Mouse (Mus musculus): Measurements from ENCODE around the gene Pld6.

Pld6 gene

DNA sequence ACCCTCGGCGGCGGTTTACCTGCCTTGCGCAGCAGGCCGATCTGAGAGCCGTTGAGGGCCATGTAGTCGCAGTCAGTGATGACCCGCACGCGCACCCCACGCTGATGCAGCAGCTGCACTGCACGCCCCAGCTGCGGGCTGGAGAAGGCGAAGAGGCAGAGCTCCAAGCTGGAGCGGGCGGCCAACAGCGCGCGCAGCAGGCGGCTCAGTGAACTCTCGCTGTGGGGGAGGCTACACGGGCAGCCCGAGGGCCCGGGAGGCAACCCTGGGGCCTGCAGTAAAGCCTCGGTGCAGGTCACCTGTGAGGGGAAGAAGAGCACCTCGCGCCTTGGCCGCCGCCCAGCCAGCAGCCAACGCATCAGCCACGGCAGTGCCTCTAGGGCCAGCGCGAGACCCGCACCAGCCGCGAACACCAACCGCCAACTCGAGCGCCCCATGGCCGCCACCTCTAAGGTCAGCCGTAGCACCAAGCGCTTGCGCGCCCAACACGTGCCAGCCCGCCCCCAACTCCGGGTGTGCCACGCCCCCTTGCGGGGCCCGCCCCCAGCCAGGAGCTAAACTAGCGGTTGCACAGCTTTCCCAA lies at the start of gene Pld6:
Gene Pld6, minus strand, starts transcription at position 447 of the 583 bp plus-strand sequence.
- no peak for DNase-seq (ENCODE audit: extremely low spot score, low read depth, low spot score)

DNA sequence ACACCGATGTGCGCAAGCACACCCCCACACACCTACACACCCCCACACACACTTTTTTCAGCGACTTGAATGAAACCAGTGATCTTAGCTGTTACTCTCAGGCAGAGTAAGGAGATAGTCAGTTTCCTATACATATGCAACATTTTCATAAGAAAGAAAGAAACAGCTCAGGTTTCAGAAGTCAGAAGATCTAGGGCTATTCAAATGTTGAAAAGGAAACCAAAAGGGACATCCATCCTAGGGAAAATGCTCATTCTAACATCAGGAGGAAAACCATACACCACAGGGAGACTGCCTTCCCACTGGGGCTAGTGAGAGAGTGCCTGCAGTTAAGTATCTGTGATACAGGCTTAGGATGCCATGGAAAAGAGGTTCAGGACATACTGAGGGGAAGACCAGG lies 34.2 kb upstream of the Pld6 start:
- DNase-seq (ENCODE audit: extremely low spot score, low read depth, low spot score) = no peak

DNA sequence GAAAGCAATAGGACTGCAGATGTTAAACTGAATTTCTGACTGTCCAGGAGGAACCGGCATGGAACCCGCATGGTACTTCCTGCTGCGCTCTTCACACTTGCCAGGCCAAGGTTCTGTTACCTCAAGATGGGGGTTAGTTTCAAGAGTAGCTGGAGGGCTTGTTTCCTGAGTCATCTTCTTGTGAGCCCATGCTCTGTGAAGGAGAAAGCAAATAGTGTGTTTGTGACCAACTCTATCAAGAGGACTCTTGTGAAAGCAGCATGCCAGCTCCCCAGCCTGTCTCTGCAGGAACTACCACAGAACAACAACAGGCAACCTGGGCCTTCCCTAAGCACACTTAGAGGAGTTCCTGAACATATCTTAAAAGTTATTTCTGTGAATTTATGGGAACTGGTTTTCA lies 30.5 kb upstream of the Pld6 start:
- no peak for DNase-seq (ENCODE audit: extremely low spot score, low read depth, low spot score)

DNA sequence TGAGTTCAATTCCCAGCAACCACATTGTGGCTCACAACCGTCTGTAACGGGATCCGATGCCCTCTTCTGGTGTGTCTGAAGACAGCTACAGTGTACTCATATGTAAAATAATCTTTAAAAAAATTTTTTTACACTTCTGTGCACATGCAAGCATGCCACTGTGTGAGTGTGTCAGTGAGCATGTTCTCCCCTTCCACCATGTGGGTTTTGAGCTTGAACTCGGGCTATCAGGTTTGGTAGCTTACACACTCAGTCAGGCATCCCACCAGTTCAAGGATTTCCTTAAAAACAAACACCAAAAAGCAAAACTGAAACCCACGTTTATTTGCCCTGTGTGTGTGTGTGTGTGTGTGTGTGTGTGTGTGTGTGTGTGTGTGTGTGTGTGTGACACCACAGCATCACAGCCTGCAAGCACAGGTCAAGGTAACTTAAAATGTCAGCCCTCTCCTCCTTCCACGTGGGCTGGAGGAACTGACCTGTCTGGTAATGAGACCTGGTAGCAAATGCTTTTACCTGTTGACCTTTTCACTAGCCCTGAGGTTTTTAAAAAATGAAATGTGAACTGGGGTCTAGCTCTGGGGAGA lies 28.1 kb upstream of the Pld6 start:
- DNase-seq (ENCODE audit: extremely low spot score, low read depth, low spot score) = no peak

DNA sequence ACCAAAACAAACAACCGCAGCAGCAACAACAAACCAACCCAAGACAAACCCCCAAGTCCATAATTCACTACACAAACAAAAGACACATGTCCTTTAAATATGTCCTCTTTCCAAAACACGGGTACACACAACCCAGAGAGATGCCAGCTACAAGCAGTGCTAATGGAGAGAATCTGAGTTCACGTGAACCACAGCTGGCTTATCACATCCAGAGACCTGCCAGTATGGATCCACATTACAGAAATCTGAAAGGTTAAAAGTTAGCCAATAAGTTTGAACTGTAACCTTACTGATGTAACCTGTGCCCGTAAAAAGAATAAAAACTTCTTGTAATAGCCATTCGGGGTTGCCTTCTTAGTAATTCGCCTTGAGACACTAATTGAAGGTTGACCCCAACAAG lies 27.5 kb upstream of the Pld6 start:
- DNase-seq (ENCODE audit: extremely low spot score, low read depth, low spot score) = no peak

DNA sequence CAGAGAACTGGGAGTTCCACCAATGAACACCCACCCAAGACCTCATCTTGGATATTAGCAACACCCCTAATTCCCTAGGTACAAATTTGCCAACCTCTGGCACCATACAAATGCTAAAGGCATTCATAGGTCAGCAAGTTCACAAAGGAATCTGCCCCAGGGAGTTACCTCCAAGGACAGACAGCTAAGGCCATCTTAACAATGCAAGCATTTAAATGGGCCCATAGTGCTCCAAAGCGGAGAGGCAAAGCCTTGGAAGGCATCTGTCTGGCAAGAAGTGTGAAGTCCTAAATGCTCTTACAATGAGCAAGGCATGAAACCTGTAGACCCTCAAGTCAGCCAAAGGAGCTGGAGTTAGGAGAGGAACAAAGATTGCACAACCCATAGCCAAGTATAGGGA lies 26.9 kb upstream of the Pld6 start:
- DNase-seq (ENCODE audit: extremely low spot score, low read depth, low spot score) = no peak

DNA sequence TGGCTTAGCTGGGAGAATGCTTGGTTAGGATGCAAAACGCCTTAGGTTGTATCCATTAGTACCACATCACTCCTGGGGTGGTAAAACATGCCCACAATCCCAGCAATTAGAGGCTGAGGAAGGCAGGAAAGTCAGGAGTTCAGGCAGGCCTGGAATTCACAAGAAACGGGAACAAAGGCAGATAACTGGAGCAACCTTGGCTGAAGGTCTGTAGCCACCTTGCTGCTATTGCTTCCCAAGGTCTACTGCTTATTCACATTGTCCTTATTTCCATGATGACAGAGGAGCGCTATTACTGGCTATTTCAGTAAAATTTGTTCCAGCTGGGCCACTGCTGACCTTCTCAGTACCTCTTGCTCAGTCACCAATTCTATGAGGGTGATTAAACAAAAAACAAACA lies 25.8 kb upstream of the Pld6 start:
- DNase-seq (ENCODE audit: extremely low spot score, low read depth, low spot score) = no peak

DNA sequence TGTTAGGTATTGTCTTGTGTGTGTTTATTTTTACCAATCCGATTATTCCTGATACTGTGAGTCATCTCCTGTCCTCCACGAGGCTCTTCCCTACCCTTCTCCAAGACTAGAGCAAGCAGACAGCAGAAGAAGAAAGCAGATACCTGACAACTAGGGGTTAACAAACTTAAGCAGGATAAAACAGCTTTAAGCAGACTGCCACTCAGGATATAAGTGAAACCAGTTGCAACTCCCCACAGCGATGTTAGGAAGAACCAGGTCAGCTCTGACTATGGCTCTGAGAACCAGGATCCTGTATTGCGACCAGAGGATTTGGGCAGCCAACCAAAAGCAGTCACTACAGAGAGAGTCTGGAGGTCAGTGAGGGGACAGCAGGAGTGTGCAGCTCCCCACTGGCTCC lies 23.8 kb upstream of the Pld6 start:
- DNase-seq (ENCODE audit: extremely low spot score, low read depth, low spot score) = no peak

DNA sequence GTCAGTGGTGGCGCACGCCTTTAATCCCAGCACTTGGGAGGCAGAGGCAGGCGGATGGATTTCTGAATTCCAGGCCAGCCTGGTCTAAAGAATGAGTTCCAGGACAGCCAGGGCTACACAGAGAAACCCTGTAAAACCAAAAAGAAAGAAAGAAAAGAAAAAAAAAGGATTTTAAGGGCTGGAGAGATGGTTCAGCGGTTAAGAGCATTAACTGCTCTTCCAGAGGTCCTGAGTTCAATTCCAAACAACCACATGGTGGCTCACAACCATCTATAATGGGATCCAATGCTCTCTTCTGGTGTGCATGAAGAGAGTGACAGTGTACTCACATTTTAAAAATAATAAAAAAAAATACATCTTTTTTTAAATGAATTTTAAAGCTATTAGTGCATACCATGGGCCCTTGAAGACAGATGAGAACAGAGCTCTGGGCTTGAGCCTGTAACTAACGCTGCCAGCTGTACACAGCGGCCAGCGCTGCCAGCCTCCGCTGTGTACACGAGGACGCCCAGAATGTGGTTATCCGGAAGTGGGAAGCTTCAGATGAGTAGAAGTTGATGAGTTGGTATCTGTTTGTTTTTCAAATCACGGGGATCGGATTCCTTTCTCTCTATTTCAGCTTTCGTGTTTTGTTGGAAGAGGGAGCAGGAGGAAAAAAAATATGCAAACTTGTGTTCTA lies 23.2 kb upstream of the Pld6 start:
- no peak for DNase-seq (ENCODE audit: extremely low spot score, low read depth, low spot score)

DNA sequence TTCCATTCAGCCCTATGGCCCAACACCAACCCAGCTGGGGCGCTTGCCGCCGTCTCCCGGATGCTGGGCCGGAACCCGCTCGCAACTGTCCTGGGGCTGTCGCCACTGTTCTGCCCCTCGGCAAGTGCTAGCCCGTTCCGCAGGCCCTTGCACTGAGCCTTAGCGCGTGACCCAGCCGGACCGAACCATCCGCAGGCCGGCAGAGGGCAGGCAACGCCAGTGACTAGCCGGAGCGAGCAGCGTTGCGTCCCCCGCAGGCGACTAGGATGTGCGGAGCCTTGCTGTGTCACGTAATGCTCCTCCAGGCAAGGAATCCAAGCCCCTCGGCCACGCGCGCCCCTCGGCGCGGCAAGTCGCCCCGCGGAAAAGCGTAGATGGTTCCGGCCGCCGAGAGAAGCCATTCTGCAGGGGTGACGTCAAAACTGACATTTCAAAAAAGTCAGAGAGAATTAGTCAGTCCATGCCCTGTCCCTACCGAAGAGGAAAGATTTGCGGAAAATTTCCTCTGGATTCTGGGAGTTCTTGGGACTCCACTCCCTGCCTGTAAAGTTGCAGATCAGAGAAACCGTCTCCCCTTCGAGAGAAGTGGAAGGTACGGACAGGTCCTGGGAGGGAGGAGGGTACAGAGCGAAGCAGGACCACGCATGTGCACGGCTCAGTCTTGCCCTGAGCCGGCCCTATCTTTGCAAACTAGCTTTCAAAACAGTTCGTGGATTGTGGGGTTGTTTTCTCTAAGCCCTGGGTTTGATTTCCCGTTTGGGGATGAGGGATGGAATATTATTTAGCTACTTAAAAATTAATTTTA lies 22.4 kb upstream of the Pld6 start, which contains the start of gene Flcn:
Gene Flcn, minus strand, starts transcription at position 347 of the 805 bp plus-strand sequence.
- DNase-seq (ENCODE audit: extremely low spot score, low read depth, low spot score) = peak; percentile 83

DNA sequence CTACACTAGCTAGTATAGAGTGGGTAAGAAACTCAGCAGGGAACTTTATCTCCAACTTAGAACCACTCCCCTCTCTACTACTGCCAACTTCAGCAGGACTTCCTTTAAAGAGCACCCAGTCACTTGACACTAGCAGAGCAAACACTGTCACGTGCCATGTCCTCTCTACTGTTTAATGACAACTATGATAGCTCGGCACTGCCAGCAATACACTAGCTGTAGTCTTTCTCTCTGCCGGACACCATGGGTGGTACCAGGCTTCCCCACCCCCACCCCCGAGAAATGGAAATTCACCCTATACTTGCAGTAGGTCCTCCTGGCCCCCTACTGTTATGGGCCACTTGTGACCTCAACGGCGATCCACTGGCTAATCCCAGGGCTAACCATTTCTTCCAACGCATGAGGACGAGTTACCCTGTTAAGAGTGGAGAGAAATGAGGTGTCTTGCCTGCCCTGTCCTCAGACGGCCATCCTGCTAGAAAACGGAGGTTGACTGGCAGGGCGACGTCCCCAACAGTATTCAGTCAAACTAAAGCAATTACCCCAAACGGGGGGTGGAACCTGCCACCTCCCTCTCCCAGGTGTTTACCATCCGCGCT lies 21.7 kb upstream of the Pld6 start:
- DNase-seq (ENCODE audit: extremely low spot score, low read depth, low spot score) = no peak

DNA sequence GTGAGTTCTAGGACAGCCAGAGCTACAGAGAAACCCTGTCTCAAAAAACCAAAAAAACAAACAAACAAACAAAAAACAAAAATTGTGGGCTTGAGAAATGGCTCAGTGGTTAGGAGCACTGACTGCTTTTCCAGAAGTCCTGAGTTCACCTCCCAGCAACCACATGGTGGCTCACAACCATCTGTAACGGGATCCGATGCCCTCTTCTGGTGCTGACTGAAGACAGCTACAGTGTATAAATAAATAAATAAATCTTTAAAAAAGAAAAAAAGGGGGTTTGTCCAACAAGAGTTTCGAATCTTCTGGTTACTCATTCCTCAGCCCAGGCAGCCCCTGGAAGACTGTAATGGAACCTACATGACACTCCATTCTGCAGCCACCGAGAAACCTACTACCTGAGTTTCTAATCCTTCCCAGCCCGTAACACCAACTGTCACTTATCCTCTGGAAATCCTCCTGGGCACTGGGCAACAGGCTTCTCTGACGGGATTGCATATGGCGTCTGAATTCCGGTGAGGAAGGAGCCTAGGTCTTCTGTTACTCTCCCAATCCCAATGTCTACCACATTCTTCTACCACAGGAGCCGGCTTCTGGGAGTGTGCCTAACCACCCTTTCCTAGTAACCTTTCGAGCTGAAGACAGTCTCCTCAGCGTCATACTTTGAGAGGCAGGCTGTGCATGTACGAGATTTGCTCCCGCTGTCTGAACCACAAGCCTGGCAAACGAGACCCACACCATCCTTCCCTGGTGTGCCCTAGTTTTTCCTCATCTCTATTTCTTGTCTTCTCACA lies 20.9 kb upstream of the Pld6 start:
- DNase-seq (ENCODE audit: extremely low spot score, low read depth, low spot score) = no peak

DNA sequence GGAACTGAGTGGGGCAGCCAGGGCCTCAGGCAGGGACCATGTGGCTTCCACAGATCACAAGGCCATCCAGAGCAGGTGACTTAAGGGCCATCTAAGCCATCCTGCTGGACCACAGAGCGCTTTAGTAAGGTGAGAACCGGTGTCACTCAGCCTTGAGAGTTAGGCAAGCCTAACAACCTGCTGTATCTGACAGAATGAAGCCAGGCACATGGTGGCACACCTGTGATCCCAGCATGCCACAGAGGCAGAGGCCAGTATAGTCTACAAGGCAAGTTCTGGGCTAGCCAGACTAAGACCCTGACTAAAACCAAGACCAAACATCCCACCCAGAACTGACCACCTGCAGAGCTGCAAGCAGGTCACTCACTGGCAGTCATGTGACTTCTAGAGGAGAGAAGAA lies 18.2 kb upstream of the Pld6 start:
- DNase-seq (ENCODE audit: extremely low spot score, low read depth, low spot score) = no peak

DNA sequence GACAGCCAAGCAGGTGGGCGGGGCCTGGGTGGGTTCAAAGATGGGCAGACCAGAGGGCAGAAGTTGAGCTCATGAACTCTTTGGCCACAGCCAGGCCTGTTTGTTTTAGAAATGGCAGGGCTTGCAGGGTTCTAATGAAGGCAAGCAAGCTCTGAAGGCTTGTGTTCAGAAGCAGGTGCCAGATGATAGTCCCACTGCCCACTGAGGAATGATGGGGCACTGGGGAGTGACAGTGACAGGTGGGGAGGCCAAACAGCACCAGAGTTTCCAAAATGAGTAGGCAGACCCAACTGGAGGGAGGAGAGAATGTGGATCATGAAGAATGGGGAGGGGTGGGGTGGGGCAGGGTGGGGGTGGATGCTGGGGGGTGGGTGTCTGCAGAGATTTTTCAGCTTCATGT lies 17.8 kb upstream of the Pld6 start:
- no peak for DNase-seq (ENCODE audit: extremely low spot score, low read depth, low spot score)

DNA sequence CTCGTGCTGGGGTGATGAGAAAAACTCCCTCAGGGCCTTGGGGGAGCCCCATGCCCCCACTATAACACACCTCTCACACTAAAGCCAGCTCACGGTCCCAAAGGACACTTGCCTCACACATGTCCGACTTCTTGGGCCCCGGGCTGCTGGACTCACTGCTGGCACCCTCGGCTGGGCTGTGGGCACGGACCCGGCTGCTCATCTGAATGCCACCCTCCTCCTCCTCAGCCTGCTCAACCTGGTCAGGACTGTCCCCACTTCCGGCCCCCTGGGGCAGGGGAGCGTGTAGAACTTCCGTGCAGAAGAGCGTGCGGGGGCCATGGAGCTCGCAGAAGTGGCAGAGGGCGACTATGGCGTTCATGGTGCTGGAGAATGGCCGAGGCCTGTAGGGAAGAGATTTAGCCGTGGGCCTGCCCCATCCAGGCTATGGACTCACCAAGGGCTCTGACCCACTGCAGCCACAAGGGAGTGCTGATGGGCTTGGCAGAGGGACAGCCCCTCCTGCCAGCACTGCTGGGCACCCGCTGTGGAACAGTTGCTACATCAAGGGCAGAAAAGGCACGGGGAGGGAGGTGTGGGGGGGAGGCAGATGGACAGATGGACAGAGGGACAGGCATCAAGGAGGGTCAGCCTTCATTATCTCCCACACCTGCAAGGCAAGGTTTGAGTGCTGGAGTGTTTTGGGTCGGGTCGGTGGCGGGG lies 17.1 kb upstream of the Pld6 start:
- DNase-seq (ENCODE audit: extremely low spot score, low read depth, low spot score) = no peak

DNA sequence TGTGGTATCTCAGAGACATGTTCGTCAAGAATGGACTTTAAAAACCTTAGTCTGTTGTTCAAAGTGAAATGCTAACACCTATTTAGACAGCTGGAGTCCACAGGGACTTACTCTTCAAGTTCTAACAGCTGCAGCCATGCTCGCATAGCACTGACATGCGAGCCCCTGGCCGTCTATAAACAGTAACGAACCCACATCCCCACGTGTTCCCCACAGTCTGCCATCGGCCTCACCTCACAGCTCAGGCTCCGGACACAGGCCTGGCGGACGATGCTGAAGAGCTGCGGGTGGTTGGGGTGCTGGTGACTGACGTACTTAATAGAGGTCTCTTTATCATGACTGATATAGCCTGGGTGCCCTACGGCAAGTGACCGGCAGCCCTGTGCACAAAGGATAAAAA lies 16.1 kb upstream of the Pld6 start:
- no peak for DNase-seq (ENCODE audit: extremely low spot score, low read depth, low spot score)

DNA sequence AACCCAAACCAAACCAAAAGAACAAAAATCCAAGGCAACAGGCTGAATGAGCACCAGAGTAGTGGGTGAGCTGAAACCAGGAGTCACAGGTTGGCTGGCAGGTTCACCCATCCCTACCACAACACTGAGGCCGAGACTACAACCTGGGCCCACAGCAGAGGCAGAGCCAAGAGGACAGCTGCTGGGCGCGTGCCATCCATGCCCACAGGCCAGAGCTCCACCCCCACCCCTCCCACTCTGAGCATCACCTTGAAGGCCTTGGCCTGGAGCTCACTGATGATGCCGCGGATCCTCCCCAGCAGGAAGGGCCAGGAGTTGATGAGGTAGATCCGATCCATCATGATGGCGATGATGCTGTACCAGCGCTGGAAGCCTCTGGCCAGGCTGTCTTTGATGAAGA lies 14.4 kb upstream of the Pld6 start:
- DNase-seq (ENCODE audit: extremely low spot score, low read depth, low spot score) = no peak

DNA sequence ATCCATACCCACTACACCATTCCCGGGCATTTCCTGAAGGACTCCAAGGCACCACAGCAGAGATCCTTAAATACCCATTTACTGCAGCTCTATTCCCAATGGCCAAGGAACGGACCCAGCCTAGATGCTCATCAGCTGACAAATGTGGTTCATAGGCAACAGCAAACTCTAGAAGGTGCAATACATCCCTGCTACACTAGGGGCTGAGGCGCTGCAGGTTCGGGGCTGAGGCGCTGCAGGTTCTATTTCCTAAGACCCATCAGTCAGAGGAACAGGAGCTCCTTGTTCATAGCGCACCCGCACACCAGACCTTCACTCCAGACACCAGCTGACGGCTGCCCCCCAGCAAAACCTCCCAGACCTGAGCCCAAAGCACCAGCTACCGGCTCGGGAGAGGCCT lies 13.0 kb upstream of the Pld6 start:
- no peak for DNase-seq (ENCODE audit: extremely low spot score, low read depth, low spot score)

DNA sequence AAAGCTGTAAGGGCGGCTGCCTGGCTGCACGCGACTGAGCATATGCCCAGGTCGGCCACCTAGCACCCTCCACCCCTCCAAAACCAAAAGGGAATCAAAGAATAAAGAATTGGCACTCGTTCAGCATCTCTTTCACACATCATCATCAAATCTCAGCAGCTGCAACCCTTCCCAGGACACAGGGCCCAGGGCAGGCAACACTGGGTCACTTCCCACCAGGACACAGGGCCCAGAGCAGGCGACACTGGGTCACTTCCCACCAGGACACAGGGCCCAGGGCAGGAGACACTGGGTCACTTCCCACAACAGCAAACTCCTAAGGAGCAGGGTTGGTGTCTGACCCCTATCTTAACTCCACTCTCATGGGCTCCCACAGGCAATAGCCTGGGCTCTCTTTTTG lies 5.9 kb upstream of the Pld6 start:
- DNase-seq (ENCODE audit: extremely low spot score, low read depth, low spot score) = no peak

DNA sequence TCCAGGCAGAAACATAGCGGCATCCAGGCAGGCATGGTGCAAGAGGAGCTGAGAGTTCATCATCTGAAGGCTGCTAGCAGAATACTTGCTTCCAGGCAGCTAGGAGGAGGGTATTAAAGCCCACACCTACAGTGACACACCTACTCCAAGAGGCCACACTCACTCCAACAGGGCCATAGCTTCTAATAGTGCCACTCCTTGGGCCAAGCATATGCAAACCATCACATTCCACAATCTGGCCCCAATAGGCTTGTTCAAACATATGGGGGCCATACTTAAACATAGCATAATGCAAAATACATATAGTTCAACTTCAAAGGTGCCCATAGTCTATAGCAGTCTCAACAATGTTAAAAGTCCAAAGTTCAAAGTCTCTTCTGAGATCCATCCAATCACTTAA lies 1.9 kb upstream of the Pld6 start:
- DNase-seq (ENCODE audit: extremely low spot score, low read depth, low spot score) = no peak

Measured in hindlimb bud, embryonic 11.5 days (tissue).